Mouse (Mus musculus): ENCODE measurements around the gene Fgfr2. TPM values are rescaled to one million over a fixed set of nuclear protein-coding genes. Genes with fewer than 3 reads are reported as not detected.

Fgfr2 gene
- total and polyA plus RNA-seq, 2 experiments from 2014 or later, result 17.1 to 47.6 TPM

- TF ChIP-seq CTCF (IDR thresholded peaks at IDR 0.05; ENCODE audit: low read depth), result no peak
- Histone ChIP-seq H3K9ac (no peak overlapping the region), H3K4me2 (ENCODE audit: low read depth) (no peak overlapping the region), H3K27me3 (ENCODE audit: insufficient read depth, low read length) (no peaks in the 10 kb centered on the region), H3K4me1 (ENCODE audit: insufficient read depth) (no peaks in the 10 kb centered on the region), H3K27ac (ENCODE audit: low read depth, low read length) (no peak overlapping the region), H3K36me3 (ENCODE audit: insufficient read depth) (no peaks in the 10 kb centered on the region), H3K9me3 (ENCODE audit: low read length) (no peaks in the 10 kb centered on the region), H3K4me3 (ENCODE audit: low read depth, low read length) (no peak overlapping the region)
- ATAC-seq, result no peak
- WGBS, result 71% methylated on average over 8 of the region's 8 CpGs
- DNase-seq, result no peak
Measured at GRCm38 (mm10) chr7:133029496-133030047, 93.6 kb downstream of the Fgfr2 start.

- H3K4me3 ChIP-seq (ENCODE audit: low read depth, low read length), result no peak overlapping the region
- H3K9me3 ChIP-seq (ENCODE audit: low read length), result no peaks in the 10 kb centered on the region
- no peak for TF ChIP-seq CTCF (IDR thresholded peaks at IDR 0.05; ENCODE audit: low read depth)
- H3K36me3 ChIP-seq (ENCODE audit: insufficient read depth), result no peaks in the 10 kb centered on the region
- H3K4me2 ChIP-seq (ENCODE audit: low read depth), result no peak overlapping the region
- H3K4me1 ChIP-seq (ENCODE audit: insufficient read depth), result no peaks in the 10 kb centered on the region
- no peaks in the 10 kb centered on the region for H3K27me3 ChIP-seq (ENCODE audit: insufficient read depth, low read length)
- ATAC-seq, result no peak
- H3K9ac ChIP-seq, result no peak overlapping the region
- no peak for DNase-seq
- H3K27ac ChIP-seq (ENCODE audit: low read depth, low read length), result no peak overlapping the region
- WGBS, result 91% methylated on average over 8 of the region's 8 CpGs
Measured at GRCm38 (mm10) chr7:133029004-133029403, 94.1 kb downstream of the Fgfr2 start.

GRCm38 (mm10) chr7:133027930-133028329 is 95.2 kb downstream of the Fgfr2 start:
- H3K9me3 ChIP-seq (ENCODE audit: low read length), result no peaks in the 10 kb centered on the region
- no peaks in the 10 kb centered on the region for H3K36me3 ChIP-seq (ENCODE audit: insufficient read depth)
- no peaks in the 10 kb centered on the region for H3K27me3 ChIP-seq (ENCODE audit: insufficient read depth, low read length)
- no peak overlapping the region for H3K27ac ChIP-seq (ENCODE audit: low read depth, low read length)
- TF ChIP-seq CTCF (IDR thresholded peaks at IDR 0.05; ENCODE audit: low read depth), result no peak
- H3K4me1 ChIP-seq (ENCODE audit: insufficient read depth), result no peaks in the 10 kb centered on the region
- ATAC-seq (no peak), DNase-seq (no peak)
- no peak overlapping the region for H3K4me2 ChIP-seq (ENCODE audit: low read depth)
- no peak overlapping the region for H3K4me3 ChIP-seq (ENCODE audit: low read depth, low read length)
- H3K9ac ChIP-seq, result no peak overlapping the region
- WGBS, result 94% methylated on average over 4 of the region's 4 CpGs

- no peak for TF ChIP-seq CTCF (IDR thresholded peaks at IDR 0.05; ENCODE audit: low read depth)
- Histone ChIP-seq H3K9ac (no peak overlapping the region), H3K36me3 (ENCODE audit: insufficient read depth) (no peaks in the 10 kb centered on the region), H3K4me3 (ENCODE audit: low read depth, low read length) (no peak overlapping the region), H3K27ac (ENCODE audit: low read depth, low read length) (no peak overlapping the region), H3K9me3 (ENCODE audit: low read length) (no peaks in the 10 kb centered on the region), H3K4me2 (ENCODE audit: low read depth) (no peak overlapping the region), H3K4me1 (ENCODE audit: insufficient read depth) (no peaks in the 10 kb centered on the region), H3K27me3 (ENCODE audit: insufficient read depth, low read length) (no peaks in the 10 kb centered on the region)
- 86% methylated on average over 1 of the region's 1 CpGs for whole genome bisulfite sequencing
- ATAC-seq (no peak), DNase-seq (no peak)
Measured at GRCm38 (mm10) chr7:133024694-133025093, 98.5 kb downstream of the Fgfr2 start.

DNA sequence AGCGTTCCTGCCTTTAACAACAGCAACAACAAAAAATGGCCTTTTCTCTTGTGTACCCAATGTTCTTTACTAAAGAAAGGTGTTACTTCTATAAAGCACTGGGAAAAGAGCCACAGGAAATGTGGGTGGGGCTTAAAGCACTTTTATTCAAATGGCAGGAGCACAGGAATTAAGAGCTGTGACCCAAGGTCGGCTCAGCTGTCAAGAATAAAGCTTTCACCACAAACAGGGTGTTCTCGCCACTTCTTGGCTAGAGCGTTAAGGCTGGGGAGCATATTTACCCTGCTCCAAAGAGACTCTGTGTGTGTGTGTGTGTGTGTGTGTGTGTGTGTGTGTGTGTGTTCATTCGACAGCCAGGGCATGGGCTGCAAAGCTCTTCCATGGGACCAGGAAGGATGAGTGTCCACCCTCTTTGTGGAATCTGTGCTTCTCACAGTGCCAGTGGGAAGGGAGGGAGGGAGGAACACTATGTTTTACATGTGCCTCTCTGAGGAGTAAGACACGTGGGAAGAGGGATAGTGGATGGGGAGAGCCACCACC is 103.6 kb downstream of the Fgfr2 start:
- DNase-seq (no peak), ATAC-seq (peak; percentile 20; the same call in 1 of the 2 replicates)
- no peaks in the 10 kb centered on the region for H3K27me3 ChIP-seq (ENCODE audit: insufficient read depth, low read length)
- H3K9me3 ChIP-seq (ENCODE audit: low read length), result no peaks in the 10 kb centered on the region
- no peak overlapping the region for H3K9ac ChIP-seq
- H3K4me1 ChIP-seq (ENCODE audit: insufficient read depth), result peaks cover 8% of the 10 kb centered on the region; the same call in 1 of the 2 replicates
- H3K4me3 ChIP-seq (ENCODE audit: low read depth, low read length), result no peak overlapping the region
- H3K4me2 ChIP-seq (ENCODE audit: low read depth), result no peak overlapping the region
- 25% methylated on average over 6 of the region's 6 CpGs for WGBS
- no peak overlapping the region for H3K27ac ChIP-seq (ENCODE audit: low read depth, low read length)
- no peaks in the 10 kb centered on the region for H3K36me3 ChIP-seq (ENCODE audit: insufficient read depth)
- TF ChIP-seq CTCF (IDR thresholded peaks at IDR 0.05; ENCODE audit: low read depth), result no peak

- 74% methylated on average over 7 of the region's 7 CpGs for WGBS
- Histone ChIP-seq H3K9ac (no peak overlapping the region), H3K27me3 (ENCODE audit: insufficient read depth, low read length) (no peaks in the 10 kb centered on the region), H3K36me3 (ENCODE audit: insufficient read depth) (no peaks in the 10 kb centered on the region), H3K27ac (ENCODE audit: low read depth, low read length) (no peak overlapping the region), H3K9me3 (ENCODE audit: low read length) (no peaks in the 10 kb centered on the region), H3K4me1 (ENCODE audit: insufficient read depth) (peaks cover 8% of the 10 kb centered on the region; the same call in 1 of the 2 replicates), H3K4me2 (ENCODE audit: low read depth) (no peak overlapping the region), H3K4me3 (ENCODE audit: low read depth, low read length) (no peak overlapping the region)
- no peak for ATAC-seq
- no peak for TF ChIP-seq CTCF (IDR thresholded peaks at IDR 0.05; ENCODE audit: low read depth)
- no peak for DNase-seq
Measured at GRCm38 (mm10) chr7:133018961-133019360, 104.2 kb downstream of the Fgfr2 start.

DNA sequence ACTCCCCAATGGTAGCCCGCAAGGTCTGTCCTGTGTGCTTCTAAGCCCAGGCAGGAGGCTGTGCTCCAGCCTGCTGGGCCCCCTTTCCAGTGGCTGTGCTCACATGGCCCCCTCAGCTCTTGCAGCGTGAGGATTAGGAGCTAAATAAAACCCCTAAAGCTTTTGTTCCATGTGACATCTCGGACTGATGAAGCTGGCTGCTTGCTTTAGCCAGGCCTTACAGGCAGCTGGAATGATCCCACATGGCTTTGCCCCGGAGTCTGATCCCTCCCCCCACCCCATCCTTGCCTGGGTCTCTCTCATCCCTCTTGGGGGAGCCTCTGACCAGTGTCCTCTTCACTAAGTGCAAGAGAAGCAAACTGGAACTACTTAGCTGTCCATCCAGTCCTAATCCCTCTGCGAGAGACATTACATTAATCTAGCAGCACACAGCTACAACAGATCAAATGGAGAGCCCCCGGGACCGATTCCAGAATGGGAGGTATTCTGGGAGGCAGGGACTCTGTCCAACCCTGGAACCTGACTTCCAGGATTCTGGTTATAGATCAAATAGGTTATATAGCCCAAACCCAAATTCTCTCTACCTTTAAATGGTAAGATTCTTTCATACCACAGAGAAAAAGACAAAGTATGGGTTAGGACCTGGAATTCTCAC is 107.6 kb downstream of the Fgfr2 start:
- H3K4me2 ChIP-seq (ENCODE audit: low read depth), result no peak overlapping the region
- TF ChIP-seq CTCF (IDR thresholded peaks at IDR 0.05; ENCODE audit: low read depth), result no peak
- H3K4me3 ChIP-seq (ENCODE audit: low read depth, low read length), result no peak overlapping the region
- ATAC-seq, result no peak
- H3K9ac ChIP-seq, result 0 out of 2 replicates have a peak overlapping the region, but pooled peaks have one; percentile 10
- WGBS, result 9% methylated on average over 7 of the region's 7 CpGs
- no peaks in the 10 kb centered on the region for H3K27me3 ChIP-seq (ENCODE audit: insufficient read depth, low read length)
- no peak overlapping the region for H3K27ac ChIP-seq (ENCODE audit: low read depth, low read length)
- H3K9me3 ChIP-seq (ENCODE audit: low read length), result no peaks in the 10 kb centered on the region
- DNase-seq, result no peak
- H3K4me1 ChIP-seq (ENCODE audit: insufficient read depth), result peaks cover 23% of the 10 kb centered on the region
- no peaks in the 10 kb centered on the region for H3K36me3 ChIP-seq (ENCODE audit: insufficient read depth)

All from forebrain, postnatal 0 days (tissue).